Mouse (Mus musculus): ENCODE data around the gene Camk1d. TPM values are rescaled to one million over a fixed set of nuclear protein-coding genes. Genes with fewer than 3 reads are reported as not detected.

The Camk1d gene
- polyA plus RNA-seq, 1 experiment = 1.4 TPM

- Histone ChIP-seq H3K36me3 (ENCODE audit: control insufficient read depth, insufficient read depth, low read length) (no peaks in the 10 kb centered on the region), H3K27ac (ENCODE audit: control insufficient read depth, insufficient read depth, low read depth, low read length) (no peak overlapping the region), H3K27me3 (ENCODE audit: control insufficient read depth, insufficient read depth, low read length) (no peaks in the 10 kb centered on the region), H3K4me1 (ENCODE audit: control insufficient read depth, insufficient read depth, low read length) (no peaks in the 10 kb centered on the region; the same call in 1 of the 2 replicates), H3K4me3 (ENCODE audit: control insufficient read depth, low read depth, low read length) (no peak overlapping the region)
- TF ChIP-seq POLR2A (IDR thresholded peaks at IDR 0.05; ENCODE audit: control insufficient read depth, low read depth, low read length) (no peak), CTCF (IDR thresholded peaks at IDR 0.05; ENCODE audit: control insufficient read depth, insufficient read depth, insufficient replicate concordance, low read depth, low read length) (no peak)
Measured at GRCm38 (mm10) chr2:5478709-5479108, 235.6 kb downstream of the Camk1d start.

- Histone ChIP-seq H3K4me3 (ENCODE audit: control insufficient read depth, low read depth, low read length) (no peak overlapping the region), H3K27ac (ENCODE audit: control insufficient read depth, insufficient read depth, low read depth, low read length) (no peak overlapping the region), H3K27me3 (ENCODE audit: control insufficient read depth, insufficient read depth, low read length) (no peaks in the 10 kb centered on the region), H3K36me3 (ENCODE audit: control insufficient read depth, insufficient read depth, low read length) (no peaks in the 10 kb centered on the region), H3K4me1 (ENCODE audit: control insufficient read depth, insufficient read depth, low read length) (no peaks in the 10 kb centered on the region; the same call in 1 of the 2 replicates)
- TF ChIP-seq CTCF (IDR thresholded peaks at IDR 0.05; ENCODE audit: control insufficient read depth, insufficient read depth, insufficient replicate concordance, low read depth, low read length) = peak; percentile 4; the same call in 1 of the 2 replicates
- TF ChIP-seq POLR2A (IDR thresholded peaks at IDR 0.05; ENCODE audit: control insufficient read depth, low read depth, low read length) = no peak
Measured at GRCm38 (mm10) chr2:5478256-5478655, 236.1 kb downstream of the Camk1d start.

- Histone ChIP-seq H3K4me1 (ENCODE audit: control insufficient read depth, insufficient read depth, low read length) (no peaks in the 10 kb centered on the region; the same call in 1 of the 2 replicates), H3K36me3 (ENCODE audit: control insufficient read depth, insufficient read depth, low read length) (no peaks in the 10 kb centered on the region), H3K27me3 (ENCODE audit: control insufficient read depth, insufficient read depth, low read length) (no peaks in the 10 kb centered on the region), H3K4me3 (ENCODE audit: control insufficient read depth, low read depth, low read length) (no peak overlapping the region), H3K27ac (ENCODE audit: control insufficient read depth, insufficient read depth, low read depth, low read length) (no peak overlapping the region)
- TF ChIP-seq POLR2A (IDR thresholded peaks at IDR 0.05; ENCODE audit: control insufficient read depth, low read depth, low read length) = no peak
- TF ChIP-seq CTCF (IDR thresholded peaks at IDR 0.05; ENCODE audit: control insufficient read depth, insufficient read depth, insufficient replicate concordance, low read depth, low read length) = no peak
Measured at GRCm38 (mm10) chr2:5477525-5477924, 236.8 kb downstream of the Camk1d start.

- no peak for TF ChIP-seq CTCF (IDR thresholded peaks at IDR 0.05; ENCODE audit: control insufficient read depth, insufficient read depth, insufficient replicate concordance, low read depth, low read length)
- TF ChIP-seq POLR2A (IDR thresholded peaks at IDR 0.05; ENCODE audit: control insufficient read depth, low read depth, low read length) = no peak
- no peaks in the 10 kb centered on the region for H3K36me3 ChIP-seq (ENCODE audit: control insufficient read depth, insufficient read depth, low read length)
- H3K27me3 ChIP-seq (ENCODE audit: control insufficient read depth, insufficient read depth, low read length) = no peaks in the 10 kb centered on the region
Measured at GRCm38 (mm10) chr2:5469366-5469941, 244.9 kb downstream of the Camk1d start.

GRCm38 (mm10) chr2:5467537-5467936, 246.8 kb downstream of the Camk1d start:
- TF ChIP-seq CTCF (IDR thresholded peaks at IDR 0.05; ENCODE audit: control insufficient read depth, insufficient read depth, insufficient replicate concordance, low read depth, low read length) = no peak
- TF ChIP-seq POLR2A (IDR thresholded peaks at IDR 0.05; ENCODE audit: control insufficient read depth, low read depth, low read length) = no peak
- no peak overlapping the region for H3K4me3 ChIP-seq (ENCODE audit: control insufficient read depth, low read depth, low read length)
- H3K4me1 ChIP-seq (ENCODE audit: control insufficient read depth, insufficient read depth, low read length) = no peaks in the 10 kb centered on the region
- no peaks in the 10 kb centered on the region for H3K36me3 ChIP-seq (ENCODE audit: control insufficient read depth, insufficient read depth, low read length)
- H3K27me3 ChIP-seq (ENCODE audit: control insufficient read depth, insufficient read depth, low read length) = no peaks in the 10 kb centered on the region
- no peak overlapping the region for H3K27ac ChIP-seq (ENCODE audit: control insufficient read depth, insufficient read depth, low read depth, low read length)

More at GRCm38 (mm10) chr2:5469366-5469941, 244.9 kb downstream of the Camk1d start:
- H3K4me3 ChIP-seq (ENCODE audit: control insufficient read depth, low read depth, low read length) = no peak overlapping the region
- no peaks in the 10 kb centered on the region for H3K4me1 ChIP-seq (ENCODE audit: control insufficient read depth, insufficient read depth, low read length)
- no peak overlapping the region for H3K27ac ChIP-seq (ENCODE audit: control insufficient read depth, insufficient read depth, low read depth, low read length)

- no peaks in the 10 kb centered on the region for H3K27me3 ChIP-seq (ENCODE audit: control insufficient read depth, insufficient read depth, low read length)
- H3K27ac ChIP-seq (ENCODE audit: control insufficient read depth, insufficient read depth, low read depth, low read length) = no peak overlapping the region
- H3K4me1 ChIP-seq (ENCODE audit: control insufficient read depth, insufficient read depth, low read length) = no peaks in the 10 kb centered on the region
- no peak for TF ChIP-seq CTCF (IDR thresholded peaks at IDR 0.05; ENCODE audit: control insufficient read depth, insufficient read depth, insufficient replicate concordance, low read depth, low read length)
- no peak for TF ChIP-seq POLR2A (IDR thresholded peaks at IDR 0.05; ENCODE audit: control insufficient read depth, low read depth, low read length)
- H3K36me3 ChIP-seq (ENCODE audit: control insufficient read depth, insufficient read depth, low read length) = no peaks in the 10 kb centered on the region
- H3K4me3 ChIP-seq (ENCODE audit: control insufficient read depth, low read depth, low read length) = no peak overlapping the region
Measured at GRCm38 (mm10) chr2:5458671-5459235, 255.6 kb downstream of the Camk1d start.

GRCm38 (mm10) chr2:5458075-5458494, 256.2 kb downstream of the Camk1d start:
- Histone ChIP-seq H3K27me3 (ENCODE audit: control insufficient read depth, insufficient read depth, low read length) (no peaks in the 10 kb centered on the region), H3K36me3 (ENCODE audit: control insufficient read depth, insufficient read depth, low read length) (no peaks in the 10 kb centered on the region), H3K4me1 (ENCODE audit: control insufficient read depth, insufficient read depth, low read length) (no peaks in the 10 kb centered on the region), H3K27ac (ENCODE audit: control insufficient read depth, insufficient read depth, low read depth, low read length) (no peak overlapping the region), H3K4me3 (ENCODE audit: control insufficient read depth, low read depth, low read length) (no peak overlapping the region)
- TF ChIP-seq POLR2A (IDR thresholded peaks at IDR 0.05; ENCODE audit: control insufficient read depth, low read depth, low read length) (no peak), CTCF (IDR thresholded peaks at IDR 0.05; ENCODE audit: control insufficient read depth, insufficient read depth, insufficient replicate concordance, low read depth, low read length) (no peak)

All from testis, adult 2 months (tissue).